Mouse (Mus musculus) layer of hippocampus, postnatal 25 days (tissue): ENCODE results near the gene M1ap. TPM values are rescaled to one million over a fixed set of nuclear protein-coding genes. Genes with fewer than 3 reads are reported as not detected.
A peak's percentile ranks its signal among the peaks of the same experiment; 100 is the strongest.

ENCODE experiments used
- DNase-seq, 2 experiments: peaks; one replicate each; pipeline ENCODE4 v3.0.0; 2022; ENCODE audit warnings: mixed read lengths in 2 of 2, low spot score in 1 of 2; ENCODE audit errors: extremely low spot score in 1 of 2
- total RNA-seq, 2 experiments: library from RNA; stranded (reverse); gene quantifications; 2 replicates each; pipeline ENCODE4 v1.2.3; 2021

The M1ap gene
- total RNA-seq = under 1 TPM in 1 of 2 experiments, not detected in 1; 0.34 TPM

DNA sequence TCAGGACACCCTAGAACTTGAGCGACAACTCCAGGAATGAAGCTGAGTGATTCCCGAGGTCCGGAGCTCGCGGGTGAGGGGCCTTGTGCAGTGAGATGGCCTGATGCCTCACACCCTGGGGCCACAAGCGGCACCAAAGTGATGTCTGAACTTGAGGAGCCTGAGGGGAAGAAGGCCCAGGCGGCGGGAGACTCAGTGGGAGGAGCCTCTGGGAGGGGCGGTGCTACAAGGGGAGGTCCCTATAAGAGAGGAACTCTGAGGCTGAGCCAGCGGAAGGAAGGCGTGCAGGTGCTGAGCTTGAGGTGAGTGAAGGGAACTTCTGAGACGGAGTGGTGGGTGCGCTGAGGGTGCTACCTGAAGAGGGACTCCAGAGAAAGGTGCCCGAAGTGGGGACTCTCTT lies at the start of gene M1ap:
Gene M1ap, plus strand, starts transcription at position 252 of the 400 bp plus-strand sequence.
- DNase-seq = no peak

- no peak for DNase-seq
Observed at GRCm38 (mm10) chr6:82897311-82897710, 49.4 kb upstream of the M1ap start.

GRCm38 (mm10) chr6:82898227-82898626 lies 48.5 kb upstream of the M1ap start:
- DNase-seq = no peak

- DNase-seq = no peak
Observed at GRCm38 (mm10) chr6:82898745-82899144, 48.0 kb upstream of the M1ap start.

GRCm38 (mm10) chr6:82902559-82902958 lies 44.1 kb upstream of the M1ap start:
- no peak for DNase-seq

DNA sequence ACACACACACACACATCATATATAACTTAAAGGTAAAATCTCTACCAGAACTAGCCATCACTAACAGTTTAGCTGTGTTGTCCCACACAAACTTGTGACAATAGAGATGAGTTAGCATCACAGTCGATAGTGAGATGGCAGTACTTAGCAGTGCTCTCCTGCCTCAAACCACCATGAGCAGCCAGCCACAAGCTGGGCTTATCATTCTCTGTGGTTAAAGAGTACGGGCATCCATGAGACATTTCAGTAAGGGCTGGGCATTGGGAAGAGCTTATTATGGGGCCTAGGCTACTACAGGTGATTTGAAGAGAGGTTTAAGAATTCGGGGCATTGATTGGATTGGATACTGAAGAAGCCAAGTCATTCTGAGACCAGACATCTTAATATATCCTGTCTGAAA lies 39.7 kb upstream of the M1ap start:
- DNase-seq = no peak

GRCm38 (mm10) chr6:82908034-82908433 lies 38.7 kb upstream of the M1ap start:
- no peak for DNase-seq

GRCm38 (mm10) chr6:82909136-82909855 lies 37.4 kb upstream of the M1ap start:
- no peak for DNase-seq

DNA sequence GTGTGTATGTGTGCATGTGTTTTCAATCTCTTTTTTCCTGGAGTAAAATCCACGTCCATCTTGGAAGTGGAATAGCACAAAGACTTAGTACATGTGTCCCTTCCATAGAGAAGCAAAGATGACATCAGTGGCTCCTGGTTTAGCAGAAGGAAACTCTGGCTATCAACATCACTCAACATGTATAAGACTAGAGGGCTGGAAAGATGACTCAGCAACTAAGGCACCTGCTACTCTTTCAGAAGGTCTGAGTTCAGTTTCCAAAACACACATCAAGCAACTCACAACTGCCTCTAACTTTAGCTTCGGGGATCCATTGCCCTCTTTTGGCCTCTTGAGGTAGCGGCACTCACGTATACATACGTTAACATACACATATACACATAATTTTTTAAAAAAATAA lies 35.4 kb upstream of the M1ap start:
- no peak for DNase-seq

GRCm38 (mm10) chr6:82913336-82914247 lies 33.1 kb upstream of the M1ap start:
- DNase-seq = no peak

DNA sequence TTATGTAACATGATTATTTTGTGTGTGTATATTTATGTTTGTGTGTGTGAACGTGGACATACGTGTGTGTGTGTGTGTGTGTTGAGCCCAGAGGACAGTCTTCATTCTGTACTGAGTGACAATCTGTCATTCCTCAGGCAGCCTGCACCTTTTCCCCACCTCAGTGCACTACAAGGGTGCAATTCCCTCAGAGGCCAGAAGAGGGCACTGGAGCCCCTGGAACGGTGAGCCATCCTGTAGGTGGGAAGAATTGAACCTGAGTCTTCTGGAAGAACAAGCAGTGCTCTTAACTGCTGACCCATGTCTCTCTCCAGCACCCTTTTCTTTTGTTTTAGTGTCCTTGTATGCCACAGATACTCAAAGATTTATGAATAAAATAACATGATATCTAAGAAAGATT lies 30.8 kb upstream of the M1ap start:
- DNase-seq = peak in 1 of 2 experiments; percentile 77

DNA sequence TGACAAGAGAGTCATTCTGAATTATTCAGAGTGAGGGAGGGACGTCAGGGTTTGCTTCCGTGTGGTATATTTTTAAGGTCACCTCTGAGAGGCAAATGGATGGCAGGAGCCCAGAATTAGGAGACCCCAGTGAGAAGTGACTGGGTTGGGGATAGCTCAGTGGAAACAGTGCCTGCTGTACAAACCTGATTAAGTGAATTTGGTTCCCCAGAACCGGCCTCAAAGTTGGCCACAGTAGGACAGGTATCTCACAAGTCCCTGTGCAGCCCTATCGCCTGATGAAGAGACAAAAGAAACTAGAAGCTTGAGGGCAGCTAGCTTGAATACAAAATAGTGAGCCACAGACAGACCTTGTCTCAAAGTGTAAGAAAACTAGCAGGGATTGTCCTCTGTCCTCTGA lies 30.2 kb upstream of the M1ap start:
- no peak for DNase-seq

GRCm38 (mm10) chr6:82917076-82917777 lies 29.5 kb upstream of the M1ap start:
- DNase-seq = peak; percentile 54 to 59

- peak; percentile 52 to 74 for DNase-seq
Observed at GRCm38 (mm10) chr6:82917778-82918129, 28.9 kb upstream of the M1ap start.

GRCm38 (mm10) chr6:82918371-82918770 lies 28.3 kb upstream of the M1ap start:
- no peak for DNase-seq

GRCm38 (mm10) chr6:82919520-82919919 lies 27.2 kb upstream of the M1ap start:
- DNase-seq = no peak

DNA sequence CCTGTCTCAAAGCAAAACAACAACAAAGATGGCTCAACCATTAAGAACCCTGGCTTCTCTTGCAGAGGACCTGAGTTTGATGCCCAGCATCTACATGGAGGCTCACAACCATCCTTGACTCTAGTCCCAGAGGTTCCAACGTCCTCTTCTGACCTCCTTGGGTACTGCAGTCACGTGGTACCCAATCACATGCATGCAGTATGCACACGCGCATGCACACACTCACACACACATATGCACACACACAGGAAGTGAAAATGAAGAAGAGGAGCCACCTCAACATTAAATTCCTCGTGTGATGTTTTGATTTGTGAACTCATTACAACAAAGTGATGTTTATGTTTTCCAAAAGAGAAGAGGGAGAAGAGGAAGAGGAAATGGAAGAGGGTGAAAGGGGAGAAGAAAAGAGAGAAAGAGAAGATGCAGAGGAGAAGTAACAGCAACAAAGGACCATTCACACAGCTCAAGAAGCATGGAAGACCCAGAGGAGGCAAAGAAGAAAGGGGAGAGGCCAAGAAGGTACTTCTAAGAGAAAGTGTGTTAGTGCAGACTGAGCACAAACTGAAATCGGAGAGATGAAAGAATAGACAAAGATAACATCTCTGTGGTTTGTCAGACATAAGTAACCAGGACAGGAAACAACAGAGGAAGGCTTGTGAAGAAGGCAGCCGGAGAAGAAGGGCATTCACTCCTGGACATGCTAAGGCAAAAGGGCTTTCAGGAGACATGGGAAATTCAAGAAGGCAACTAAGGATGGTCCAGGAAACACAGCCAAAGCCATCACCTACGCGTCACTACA lies 25.1 kb upstream of the M1ap start:
- DNase-seq = no peak

- DNase-seq = no peak
Observed at GRCm38 (mm10) chr6:82925005-82925404, 21.7 kb upstream of the M1ap start.

DNA sequence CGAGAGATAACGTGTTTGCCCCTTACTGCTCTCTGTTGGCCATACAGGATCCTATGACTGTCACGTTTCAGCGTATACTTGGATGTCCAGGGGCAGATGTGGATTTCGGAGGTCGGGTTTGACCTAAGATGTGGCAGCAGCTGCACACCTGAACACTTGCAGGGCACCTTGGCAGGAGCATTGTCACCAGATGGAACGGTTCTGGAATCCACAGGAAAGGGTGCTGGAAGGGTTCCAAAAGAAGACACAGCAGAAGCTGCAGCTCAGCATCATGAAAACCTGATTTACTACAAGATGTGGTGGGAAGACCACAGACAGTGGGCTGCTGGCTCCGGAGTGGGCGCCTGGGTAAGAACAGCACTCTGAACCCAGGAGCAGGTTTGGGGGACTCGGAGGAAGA lies 20.6 kb upstream of the M1ap start:
- no peak for DNase-seq

- no peak for DNase-seq
Observed at GRCm38 (mm10) chr6:82926528-82926927, 20.2 kb upstream of the M1ap start.
